In the genomic region with DNA sequence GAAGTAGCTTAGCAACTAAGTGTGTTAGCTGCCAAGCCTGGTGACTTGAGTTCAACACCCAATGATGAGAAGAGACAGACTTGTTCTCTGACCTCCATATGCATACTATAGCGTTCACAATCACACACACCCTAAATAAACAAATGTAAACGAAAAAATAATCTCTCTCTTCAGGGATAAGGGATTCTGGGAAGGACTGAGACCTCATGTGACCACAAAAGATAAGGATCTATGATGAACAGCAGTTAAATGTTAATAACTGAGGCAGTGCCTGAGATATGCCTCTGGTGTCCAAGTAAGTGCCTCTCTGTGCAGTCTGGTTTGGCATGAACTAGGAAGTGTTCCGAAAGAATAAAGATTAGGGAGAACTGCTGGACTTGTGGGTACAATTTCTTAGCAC, we compare ENCODE assay signal across 1 mouse cellular context.
A peak's percentile ranks its signal among the peaks of the same experiment; 100 is the strongest.
TF ChIP-seq lines count a peak whose summit lies in the region.

No protein-coding gene starts in this region.

TF ChIP-seq in MEL, 35 proteins besides CTCF, POLR2A, EP300 and RAD21 (continued from another document):
- peak; percentile 57; the same call in 1 of the 2 replicates for TF ChIP-seq GATA1 (IDR thresholded peaks at IDR 0.05; ENCODE audit: low read depth, low read length)
- TF ChIP-seq USF1 (IDR thresholded peaks at IDR 0.05; ENCODE audit: low read depth, low read length): peak; percentile 63
TF ChIP-seq in MEL: peak in this region for 2.
